Mouse (Mus musculus): Measurements from ENCODE around the gene Zzef1. TPM values are rescaled to one million over a fixed set of nuclear protein-coding genes. Genes with fewer than 3 reads are reported as not detected.

Zzef1 gene
- polyA plus RNA-seq, 1 experiment from 2014 or later = 3.5 TPM

GRCm38 (mm10) chr11:72908391-72908790 is 112.4 kb downstream of the Zzef1 start:
- DNase-seq (no peak), ATAC-seq (no peak)
- Histone ChIP-seq H3K9me3 (ENCODE audit: low read length) (no peaks in the 10 kb centered on the region), H3K9ac (replicated peaks) (no peak overlapping the region), H3K4me2 (ENCODE audit: low read depth, low read length) (no peak overlapping the region), H3K27me3 (ENCODE audit: insufficient read depth, low read length) (no peaks in the 10 kb centered on the region), H3K4me3 (ENCODE audit: low read depth, low read length) (no peak overlapping the region), H3K27ac (ENCODE audit: low read depth) (no peak overlapping the region), H3K4me1 (ENCODE audit: insufficient read depth) (no peaks in the 10 kb centered on the region), H3K36me3 (replicated peaks; ENCODE audit: insufficient read depth, low read length) (peaks cover 55% of the 10 kb centered on the region)
- WGBS (ENCODE audit: insufficient replicate concordance) = 88% methylated on average over 4 of the region's 4 CpGs
- TF ChIP-seq EP300 (IDR thresholded peaks at IDR 0.05; ENCODE audit: low read depth) (no peak), CTCF (IDR thresholded peaks at IDR 0.05; ENCODE audit: low read depth) (no peak)

DNA sequence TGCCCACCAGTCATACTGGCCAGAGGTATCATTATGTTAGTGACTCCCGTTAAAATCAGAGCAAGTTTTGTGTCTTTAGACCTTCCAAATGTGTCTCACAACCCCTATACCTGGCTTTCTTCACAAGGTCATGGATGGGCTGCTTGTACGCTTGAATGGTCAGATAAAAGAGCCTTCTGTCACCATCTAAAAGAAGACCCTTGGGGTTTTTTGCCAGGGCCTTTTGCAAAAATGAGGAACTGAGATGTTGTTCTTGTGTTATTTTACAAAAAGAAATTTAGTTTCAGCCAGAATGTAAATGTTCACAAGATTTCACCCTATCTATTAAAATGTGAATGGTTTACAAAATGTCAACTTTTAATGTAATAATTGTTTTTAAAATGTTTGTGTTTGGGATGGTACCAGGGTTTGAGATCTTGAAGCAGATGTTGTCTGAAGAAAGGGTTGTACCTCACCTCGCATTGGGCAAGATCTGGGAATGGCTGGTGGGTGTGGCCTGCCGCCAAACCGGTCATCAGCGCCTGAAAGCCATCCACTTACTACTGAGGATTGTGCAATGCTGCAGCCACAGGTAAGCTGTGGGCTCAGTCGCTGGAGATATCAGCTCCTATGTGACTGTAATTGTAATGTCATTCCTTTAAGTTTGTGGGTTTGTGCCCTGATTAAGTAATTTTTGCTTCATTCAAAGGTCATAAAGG is 121.4 kb downstream of the Zzef1 start:
- Histone ChIP-seq H3K36me3 (replicated peaks; ENCODE audit: insufficient read depth, low read length) (peaks cover 86% of the 10 kb centered on the region), H3K9me3 (ENCODE audit: low read length) (no peaks in the 10 kb centered on the region), H3K27me3 (ENCODE audit: insufficient read depth, low read length) (no peaks in the 10 kb centered on the region), H3K4me1 (ENCODE audit: insufficient read depth) (no peaks in the 10 kb centered on the region; the same call in 1 of the 2 replicates), H3K9ac (replicated peaks) (no peak overlapping the region), H3K4me2 (ENCODE audit: low read depth, low read length) (no peak overlapping the region), H3K4me3 (ENCODE audit: low read depth, low read length) (no peak overlapping the region), H3K27ac (ENCODE audit: low read depth) (no peak overlapping the region)
- ATAC-seq = peak; percentile 25; the same call in 1 of the 2 replicates
- no peak for DNase-seq
- TF ChIP-seq CTCF (IDR thresholded peaks at IDR 0.05; ENCODE audit: low read depth) (no peak), EP300 (IDR thresholded peaks at IDR 0.05; ENCODE audit: low read depth) (no peak)
- WGBS (ENCODE audit: insufficient replicate concordance) = 64% methylated on average over 7 of the region's 7 CpGs

GRCm38 (mm10) chr11:72923116-72923515 is 127.1 kb downstream of the Zzef1 start:
- Histone ChIP-seq H3K27me3 (ENCODE audit: insufficient read depth, low read length) (no peaks in the 10 kb centered on the region), H3K27ac (ENCODE audit: low read depth) (no peak overlapping the region), H3K36me3 (replicated peaks; ENCODE audit: insufficient read depth, low read length) (peaks cover 66% of the 10 kb centered on the region), H3K9me3 (ENCODE audit: low read length) (no peaks in the 10 kb centered on the region), H3K4me2 (ENCODE audit: low read depth, low read length) (no peak overlapping the region), H3K9ac (replicated peaks) (no peak overlapping the region), H3K4me1 (ENCODE audit: insufficient read depth) (no peaks in the 10 kb centered on the region; the same call in 1 of the 2 replicates), H3K4me3 (ENCODE audit: low read depth, low read length) (no peak overlapping the region)
- 32% methylated on average over 4 of the region's 4 CpGs for WGBS (ENCODE audit: insufficient replicate concordance)
- no peak for ATAC-seq
- TF ChIP-seq CTCF (IDR thresholded peaks at IDR 0.05; ENCODE audit: low read depth) (no peak), EP300 (IDR thresholded peaks at IDR 0.05; ENCODE audit: low read depth) (no peak)
- DNase-seq = no peak

DNA sequence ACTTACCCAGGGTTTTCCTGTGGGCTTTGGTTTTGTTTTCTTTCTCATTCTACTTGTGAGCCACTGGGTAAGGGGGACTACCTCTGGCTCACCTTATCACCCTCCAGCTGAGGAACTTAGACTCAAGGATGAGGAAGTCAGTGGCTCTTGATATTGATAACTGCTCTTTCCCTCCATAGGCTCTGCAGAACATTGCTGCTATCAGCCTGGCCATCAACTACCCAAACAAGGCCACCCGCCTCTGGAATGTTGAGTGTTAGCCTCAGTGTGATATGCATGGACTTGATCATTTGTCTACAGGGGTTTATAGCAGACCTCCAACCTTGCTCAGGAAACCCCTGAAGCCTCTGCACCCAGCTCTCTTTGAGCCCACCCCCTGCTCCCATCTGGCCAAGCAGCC is 128.4 kb downstream of the Zzef1 start:
- TF ChIP-seq EP300 (IDR thresholded peaks at IDR 0.05; ENCODE audit: low read depth) (no peak), CTCF (IDR thresholded peaks at IDR 0.05; ENCODE audit: low read depth) (no peak)
- H3K4me1 ChIP-seq (ENCODE audit: insufficient read depth) = no peaks in the 10 kb centered on the region; the same call in 1 of the 2 replicates
- H3K27ac ChIP-seq (ENCODE audit: low read depth) = 0 out of 2 replicates have a peak overlapping the region, but pooled peaks have one; percentile 7
- H3K36me3 ChIP-seq (replicated peaks; ENCODE audit: insufficient read depth, low read length) = peaks cover 52% of the 10 kb centered on the region
- no peak overlapping the region for H3K4me2 ChIP-seq (ENCODE audit: low read depth, low read length)
- no peaks in the 10 kb centered on the region for H3K27me3 ChIP-seq (ENCODE audit: insufficient read depth, low read length)
- WGBS (ENCODE audit: insufficient replicate concordance) = 55% methylated on average over 1 of the region's 1 CpGs
- H3K9me3 ChIP-seq (ENCODE audit: low read length) = no peaks in the 10 kb centered on the region
- ATAC-seq (no peak), DNase-seq (no peak)
- no peak overlapping the region for H3K4me3 ChIP-seq (ENCODE audit: low read depth, low read length)
- H3K9ac ChIP-seq (replicated peaks) = no peak overlapping the region

- TF ChIP-seq CTCF (IDR thresholded peaks at IDR 0.05; ENCODE audit: low read depth) (no peak), EP300 (IDR thresholded peaks at IDR 0.05; ENCODE audit: low read depth) (no peak)
- peak overlapping the region; percentile 34; the same call in 1 of the 2 replicates for H3K27ac ChIP-seq (ENCODE audit: low read depth)
- H3K4me1 ChIP-seq (ENCODE audit: insufficient read depth) = no peaks in the 10 kb centered on the region; the same call in 1 of the 2 replicates
- DNase-seq (no peak), ATAC-seq (peak; percentile 31)
- H3K4me2 ChIP-seq (ENCODE audit: low read depth, low read length) = no peak overlapping the region
- H3K27me3 ChIP-seq (ENCODE audit: insufficient read depth, low read length) = no peaks in the 10 kb centered on the region
- no peaks in the 10 kb centered on the region for H3K9me3 ChIP-seq (ENCODE audit: low read length)
- 54% methylated on average over 2 of the region's 2 CpGs for WGBS (ENCODE audit: insufficient replicate concordance)
- H3K9ac ChIP-seq (replicated peaks) = no peak overlapping the region
- peaks cover 48% of the 10 kb centered on the region for H3K36me3 ChIP-seq (replicated peaks; ENCODE audit: insufficient read depth, low read length)
- no peak overlapping the region for H3K4me3 ChIP-seq (ENCODE audit: low read depth, low read length)
Observed at GRCm38 (mm10) chr11:72925067-72925466, 129.0 kb downstream of the Zzef1 start.

- 52% methylated on average over 13 of the region's 13 CpGs for WGBS (ENCODE audit: insufficient replicate concordance)
- peak; percentile 62 for ATAC-seq
- no peaks in the 10 kb centered on the region for H3K9me3 ChIP-seq (ENCODE audit: low read length)
Observed at GRCm38 (mm10) chr11:72926226-72926890, 130.3 kb downstream of the Zzef1 start.

More at GRCm38 (mm10) chr11:72926226-72926890, 130.3 kb downstream of the Zzef1 start:
- Histone ChIP-seq H3K4me1 (ENCODE audit: insufficient read depth) (no peaks in the 10 kb centered on the region), H3K27me3 (ENCODE audit: insufficient read depth, low read length) (no peaks in the 10 kb centered on the region), H3K27ac (ENCODE audit: low read depth) (no peak overlapping the region), H3K9ac (replicated peaks) (no peak overlapping the region), H3K4me2 (ENCODE audit: low read depth, low read length) (no peak overlapping the region), H3K4me3 (ENCODE audit: low read depth, low read length) (no peak overlapping the region), H3K36me3 (replicated peaks; ENCODE audit: insufficient read depth, low read length) (peaks cover 36% of the 10 kb centered on the region)
- peak; percentile 69 for DNase-seq
- no peak for TF ChIP-seq EP300 (IDR thresholded peaks at IDR 0.05; ENCODE audit: low read depth)
- peak; percentile 96 for TF ChIP-seq CTCF (IDR thresholded peaks at IDR 0.05; ENCODE audit: low read depth)
